Mouse (Mus musculus) frontal cortex, adult (tissue): ENCODE data around the gene Arhgef17.
A peak's percentile ranks its signal among the peaks of the same experiment; 100 is the strongest.
"Not testable (repeated sequence)": the region's sequence is repeated elsewhere in the genome, so short reads cannot be mapped to it uniquely, and the experiment has no call there.

ENCODE experiments used
- ATAC-seq: cut with Nextera tagmentation; 2 replicates; pipeline ENCODE4 v1.9.2; 2017; ENCODE audit warnings: mild to moderate bottlenecking, moderate library complexity, mixed read lengths; ENCODE audit not compliant: low TSS enrichment

Gene Arhgef17

GRCm38 (mm10) chr7:100846033-100846432 lies 85.9 kb downstream of the Arhgef17 start:
- not testable (repeated sequence) for ATAC-seq

DNA sequence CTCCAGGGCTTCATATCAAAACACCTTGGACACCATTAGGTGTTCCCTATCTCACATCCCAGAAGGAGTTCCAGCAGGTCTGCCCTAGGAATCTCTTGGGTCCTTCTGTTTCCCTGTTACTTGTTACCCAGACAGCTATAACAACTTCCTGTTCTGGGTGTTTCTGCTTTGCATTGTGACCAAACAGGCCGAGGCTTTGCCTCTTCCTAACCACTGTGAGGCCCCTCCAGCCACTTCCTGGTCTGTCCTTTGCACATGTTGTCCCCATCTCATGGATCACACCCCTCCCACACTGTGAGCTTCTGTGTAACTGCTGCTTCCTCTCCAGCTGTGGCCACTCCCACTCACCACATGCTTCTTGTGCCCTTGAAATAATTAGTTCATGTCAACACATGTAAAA lies 86.5 kb downstream of the Arhgef17 start:
- ATAC-seq: peak; percentile 13; the same call in 1 of the 2 replicates

- no peak for ATAC-seq
These were observed 86.9 kb downstream of the Arhgef17 start for GRCm38 (mm10) chr7:100845026-100845400.

DNA sequence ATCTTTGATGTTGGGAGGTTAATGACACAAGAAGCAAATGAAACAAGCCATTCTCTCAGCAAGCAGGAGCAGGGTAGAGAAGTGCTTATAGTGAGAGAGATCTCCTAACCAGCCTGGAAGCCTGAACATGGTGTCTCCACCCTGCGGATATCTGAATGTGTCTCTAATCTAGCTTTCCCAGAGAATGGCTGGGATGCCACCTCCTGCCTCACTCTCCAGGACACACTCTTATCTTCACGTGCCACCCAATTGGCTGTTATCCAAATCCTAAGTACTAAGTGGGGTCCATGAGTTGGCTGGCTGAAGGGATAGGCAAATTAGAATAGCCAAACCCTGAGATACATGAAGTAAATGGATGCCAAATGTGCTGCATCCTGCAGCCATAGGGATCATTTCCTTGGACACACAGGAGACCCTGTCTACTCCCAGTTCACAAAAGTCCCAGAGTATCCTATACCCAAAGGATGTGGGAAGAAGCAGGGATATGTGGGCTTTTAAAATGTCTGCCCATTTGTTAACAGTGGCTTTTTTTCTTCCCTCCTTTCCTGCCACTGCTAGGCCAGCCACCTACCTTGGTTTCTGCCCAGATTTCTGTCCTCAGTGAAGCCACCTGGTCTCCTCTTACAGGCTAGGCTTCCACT lies 87.4 kb downstream of the Arhgef17 start:
- no peak for ATAC-seq

- no peak for ATAC-seq
These were observed 88.0 kb downstream of the Arhgef17 start for GRCm38 (mm10) chr7:100843866-100844265.

GRCm38 (mm10) chr7:100842175-100842574 lies 89.7 kb downstream of the Arhgef17 start:
- no peak for ATAC-seq

GRCm38 (mm10) chr7:100841608-100842007 lies 90.3 kb downstream of the Arhgef17 start:
- no peak for ATAC-seq

DNA sequence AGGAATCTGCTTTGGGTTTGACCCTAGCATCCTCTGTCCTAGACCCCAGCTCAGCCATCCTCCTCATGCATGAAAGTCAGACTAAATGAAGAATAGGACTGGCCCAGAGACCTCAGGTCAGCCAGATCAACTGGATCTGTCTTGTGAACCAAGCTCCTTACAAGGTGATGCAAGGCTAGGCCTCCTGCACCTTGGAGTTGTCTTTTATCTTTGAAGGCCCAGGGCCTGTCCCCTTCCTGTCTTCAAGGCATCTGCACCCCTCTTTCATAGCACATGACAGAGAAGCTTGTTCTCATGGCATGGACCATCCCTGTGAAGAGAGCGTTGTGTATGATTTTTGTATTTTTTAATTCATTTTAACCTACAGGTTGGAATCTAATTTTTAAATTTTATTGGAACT lies 91.0 kb downstream of the Arhgef17 start:
- ATAC-seq: no peak

- peak; percentile 12; the same call in 1 of the 2 replicates for ATAC-seq
These were observed 92.1 kb downstream of the Arhgef17 start for GRCm38 (mm10) chr7:100839632-100840402.

GRCm38 (mm10) chr7:100837701-100838100 lies 94.2 kb downstream of the Arhgef17 start:
- no peak for ATAC-seq

GRCm38 (mm10) chr7:100836657-100837056 lies 95.2 kb downstream of the Arhgef17 start:
- ATAC-seq: no peak

DNA sequence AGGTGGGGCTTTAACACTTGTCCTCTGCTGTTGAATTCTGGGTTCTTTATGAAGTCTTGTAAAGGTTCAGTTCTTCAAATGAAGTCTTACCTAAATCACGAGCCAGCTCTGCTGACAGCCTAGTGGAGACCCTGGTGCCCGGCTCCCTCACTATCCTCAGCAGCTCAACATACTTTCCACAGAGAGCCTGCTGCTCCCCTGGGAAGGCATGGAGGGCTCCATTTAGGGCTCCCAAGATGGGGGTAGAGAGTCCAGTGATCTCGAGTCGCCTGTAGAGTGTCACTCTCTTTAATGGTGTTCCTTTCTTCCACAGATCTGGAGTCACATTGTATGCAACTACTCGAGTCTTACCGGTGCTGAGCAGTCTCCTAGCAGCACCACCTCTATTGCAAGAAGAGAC lies 96.2 kb downstream of the Arhgef17 start:
- no peak for ATAC-seq

- no peak for ATAC-seq
These were observed 96.7 kb downstream of the Arhgef17 start for GRCm38 (mm10) chr7:100835168-100835567.

- ATAC-seq: no peak
These were observed 98.0 kb downstream of the Arhgef17 start for GRCm38 (mm10) chr7:100833859-100834258.

- peak; percentile 72 for ATAC-seq
These were observed 103.4 kb downstream of the Arhgef17 start for GRCm38 (mm10) chr7:100828549-100828948.

DNA sequence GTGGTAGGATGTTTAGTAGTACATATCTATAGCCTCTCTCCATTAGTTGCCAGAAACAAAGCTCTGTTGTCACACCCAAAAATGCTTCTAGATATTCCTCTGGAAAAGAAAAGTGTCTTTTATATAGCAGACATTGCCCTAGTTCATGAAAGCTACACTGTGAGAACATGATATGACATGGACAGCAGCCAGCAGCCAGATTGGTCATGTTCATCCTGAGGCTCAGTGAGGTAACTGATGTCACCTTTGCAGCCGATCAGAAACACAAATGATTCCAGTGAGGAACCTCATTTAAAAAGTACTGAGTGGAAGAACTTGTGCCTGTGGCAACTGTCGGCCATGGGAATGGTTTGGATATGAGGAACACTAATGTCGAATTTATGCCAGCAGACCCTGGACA lies 107.2 kb downstream of the Arhgef17 start:
- ATAC-seq: no peak
